8 mouse cellular contexts compared by ENCODE assay signal in genomic region chr10:40069270-40069669, GRCm38 (mm10). TPM values are rescaled to one million over a fixed set of nuclear protein-coding genes. Genes with fewer than 3 reads are reported as not detected.
A peak's percentile ranks its signal among the peaks of the same experiment; 100 is the strongest.
DNase-seq lines count a peak whose midpoint lies in the region; ATAC-seq and TF ChIP-seq lines count a peak whose summit lies in the region.

No protein-coding gene starts in this region.

- WGBS in thymus, adult 2 months: 73% methylated on average over 4 of the region's 4 CpGs

- H3K36me3 ChIP-seq in thymus, adult 2 months (ENCODE audit: control insufficient read depth, insufficient read depth, low read length): no peaks in the 10 kb centered on the region

- 0 out of 2 replicates have a peak overlapping the region, but pooled peaks have one; percentile 2 for H3K27ac ChIP-seq in thymus, adult 2 months (ENCODE audit: control insufficient read depth, insufficient read depth, low read length)

- H3K4me3 ChIP-seq in thymus, adult 2 months (ENCODE audit: control insufficient read depth, insufficient read depth, low read length): no peak overlapping the region

- H3K27me3 ChIP-seq in thymus, adult 2 months (ENCODE audit: control insufficient read depth, insufficient read depth, low read length): no peaks in the 10 kb centered on the region

- H3K4me1 ChIP-seq in thymus, adult 2 months (replicated peaks; ENCODE audit: control insufficient read depth, insufficient read depth, low read length): peaks cover 17% of the 10 kb centered on the region

- TF ChIP-seq POLR2A in thymus, adult 2 months (IDR thresholded peaks at IDR 0.05; ENCODE audit: control insufficient read depth, extremely low read depth, insufficient read depth, low read length, poor library complexity): no peak

- TF ChIP-seq CTCF in thymus, adult 2 months (IDR thresholded peaks at IDR 0.05; ENCODE audit: borderline replicate concordance, control insufficient read depth, extremely low read depth, insufficient read depth, low read length, poor library complexity): no peak

- intact Hi-C loops in left cerebral cortex, postnatal 36 days (cut with DNase I): no loop called here

- no peak for ATAC-seq in erythroblast, adult 5-6 weeks (replicated peaks; ENCODE audit: low FRiP score, poor library complexity, severe bottlenecking)

- DNase-seq in frontal cortex, adult 2 months (ENCODE audit: extremely low spot score in 1 of 2, low spot score in 1 of 2): peak; percentile 40 to 65
- DNase-seq in frontal cortex, postnatal 25 days (ENCODE audit: low spot score in 2 of 2): no peak
- no peak for DNase-seq in thymus, adult 2 months
- no peak for DNase-seq in thymus, postnatal 14 days
- DNase-seq in left cerebral cortex, postnatal 36 days (ENCODE audit: low spot score in 2 of 2): peak; percentile 44 to 49
- peak; percentile 58 for DNase-seq in yolk sac, embryonic 10.5 days (ENCODE audit: low spot score)
- DNase-seq in cerebellum, adult 11 months: no peak

RNA-seq across cellular contexts. Expression of gene Mfsd4b1, which starts 44.2 kb away (rescaled TPM):
- 0.40 and 0.48 TPM in 2 replicates for polyA plus RNA-seq in frontal cortex, adult 2 months (2012; rRNA removed)
- polyA plus RNA-seq in thymus, adult 2 months (2012; rRNA removed): 0.96 and 1.4 TPM in 2 replicates
- total RNA-seq in left cerebral cortex, postnatal 36 days (2021): under 1 TPM; 0.57 to 0.79 TPM
- total RNA-seq in erythroblast, adult 5-6 weeks (2015; ENCODE audit: low replicate concordance): 1.5 TPM in 1 of 2 replicates, not detected in the other
- total RNA-seq in erythroblast, adult 5-6 weeks (2017; ENCODE audit: low replicate concordance): not detected in 2 replicates

Comparison
In these comparisons a context has a peak if more than half of its experiments do, and no peak if none do; other contexts are left out.
1. DNase-seq: peak in frontal cortex, adult 2 months (2 of 2), left cerebral cortex, postnatal 36 days (2 of 2) and yolk sac, embryonic 10.5 days (single experiment); none in frontal cortex, postnatal 25 days (0 of 2), thymus, adult 2 months (single experiment), thymus, postnatal 14 days (single experiment) and cerebellum, adult 11 months (single experiment).